Mouse (Mus musculus): ENCODE measurements around the gene Duoxa1.
"Not testable (repeated sequence)": the region's sequence is repeated elsewhere in the genome, so short reads cannot be mapped to it uniquely, and the experiment has no call there.

Duoxa1 gene

GRCm38 (mm10) chr2:122330317-122330716 lies 16.8 kb upstream of the Duoxa1 start:
- DNase-seq (ENCODE audit: low spot score in 2 of 2): not testable (repeated sequence)

- no peak for DNase-seq (ENCODE audit: low spot score in 2 of 2)
Measured at GRCm38 (mm10) chr2:122327986-122328385, 14.5 kb upstream of the Duoxa1 start.

- DNase-seq (ENCODE audit: low spot score in 2 of 2): no peak
Measured at GRCm38 (mm10) chr2:122325361-122325760, 11.8 kb upstream of the Duoxa1 start.

GRCm38 (mm10) chr2:122324586-122324985 lies 11.1 kb upstream of the Duoxa1 start:
- DNase-seq (ENCODE audit: low spot score in 2 of 2): no peak

- no peak for DNase-seq (ENCODE audit: low spot score in 2 of 2)
Measured at GRCm38 (mm10) chr2:122323960-122324359, 10.4 kb upstream of the Duoxa1 start.

- DNase-seq (ENCODE audit: low spot score in 2 of 2): no peak
Measured at GRCm38 (mm10) chr2:122317384-122317783, 3.9 kb upstream of the Duoxa1 start.

GRCm38 (mm10) chr2:122315372-122315771 lies 1.8 kb upstream of the Duoxa1 start, which contains the start of gene Duox1:
Gene Duox1 (plus strand): TSS chr2:122315672.
- DNase-seq (ENCODE audit: low spot score in 2 of 2): no peak

- DNase-seq (ENCODE audit: low spot score in 2 of 2): peak; percentile 53 to 73
Measured at GRCm38 (mm10) chr2:122312722-122313417, 660 bp downstream of the Duoxa1 start.

GRCm38 (mm10) chr2:122311561-122311960 lies 2.0 kb downstream of the Duoxa1 start:
- DNase-seq (ENCODE audit: low spot score in 2 of 2): no peak

- DNase-seq (ENCODE audit: low spot score in 2 of 2): no peak
Measured at GRCm38 (mm10) chr2:122309647-122310046, 3.9 kb downstream of the Duoxa1 start.

GRCm38 (mm10) chr2:122306184-122306583 lies 7.3 kb downstream of the Duoxa1 start:
- peak; percentile 60 to 70 for DNase-seq (ENCODE audit: low spot score in 2 of 2)

- DNase-seq (ENCODE audit: low spot score in 2 of 2): no peak
Measured at GRCm38 (mm10) chr2:122305097-122305892, 8.2 kb downstream of the Duoxa1 start.

- DNase-seq (ENCODE audit: low spot score in 2 of 2): no peak
Measured at GRCm38 (mm10) chr2:122304544-122304943, 9.0 kb downstream of the Duoxa1 start.

- DNase-seq (ENCODE audit: low spot score in 2 of 2): peak; percentile 78 to 86
Measured at GRCm38 (mm10) chr2:122302574-122303241, 10.8 kb downstream of the Duoxa1 start.

- DNase-seq (ENCODE audit: low spot score in 2 of 2): no peak
Measured at GRCm38 (mm10) chr2:122301921-122302573, 11.5 kb downstream of the Duoxa1 start.

- peak in 1 of 2 experiments; percentile 61 for DNase-seq (ENCODE audit: low spot score in 2 of 2)
Measured at GRCm38 (mm10) chr2:122301081-122301920, 12.2 kb downstream of the Duoxa1 start.

- DNase-seq (ENCODE audit: low spot score in 2 of 2): no peak
Measured at GRCm38 (mm10) chr2:122300656-122301020, 12.9 kb downstream of the Duoxa1 start.

GRCm38 (mm10) chr2:122299911-122300655 lies 13.4 kb downstream of the Duoxa1 start:
- no peak for DNase-seq (ENCODE audit: low spot score in 2 of 2)

- DNase-seq (ENCODE audit: low spot score in 2 of 2): no peak
Measured at GRCm38 (mm10) chr2:122298596-122299490, 14.7 kb downstream of the Duoxa1 start, which contains the start of gene Duoxa2. Gene Duoxa2 (plus strand): TSS chr2:122298900.
